Mouse (Mus musculus): Measurements from ENCODE around the gene Abhd11.

DNA sequence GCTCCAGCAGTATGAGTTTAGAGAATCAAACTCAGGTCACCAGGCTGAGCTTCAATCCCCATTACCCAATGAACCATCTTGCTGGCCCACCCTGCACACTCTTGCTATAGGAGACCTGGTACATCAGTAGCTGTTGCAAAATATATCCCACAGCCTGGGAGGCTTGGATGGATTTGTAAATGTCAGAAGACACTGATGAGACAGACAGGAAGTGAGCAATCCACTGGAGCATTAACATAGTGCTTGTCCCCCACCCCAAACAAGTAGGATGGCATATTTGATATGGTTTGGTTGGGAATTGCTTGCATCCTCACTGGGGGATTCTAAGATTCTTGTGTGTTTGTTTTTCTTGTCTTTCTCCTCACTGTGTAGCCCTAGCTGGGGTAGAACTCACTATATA lies 35.9 kb upstream of the Abhd11 start:
- TF ChIP-seq POLR2A (IDR thresholded peaks at IDR 0.05; ENCODE audit: borderline replicate concordance, low read depth, low read length) (no peak), CTCF (IDR thresholded peaks at IDR 0.05; ENCODE audit: low read depth, low read length) (no peak)
